Mouse (Mus musculus) hindbrain, embryonic 13.5 days (tissue): Measurements from ENCODE around the gene Sox5. TPM values are rescaled to one million over a fixed set of nuclear protein-coding genes. Genes with fewer than 3 reads are reported as not detected.

Experiments used
- ATAC-seq: fragments of 200-750 bp; cut with Nextera tagmentation; 2 replicates; pipeline ENCODE4 v1.8.0; 2017; ENCODE audit warnings: moderate TSS enrichment; ENCODE audit not compliant: low FRiP score
- H3K27ac ChIP-seq: fragments of 300-500 bp; sonication (generic); 2 replicates; pipeline ENCODE4 v1.5.1; 2015; ENCODE audit warnings: inconsistent platforms, mild to moderate bottlenecking, moderate library complexity
- H3K27me3 ChIP-seq: fragments of 300-500 bp; sonication (generic); 2 replicates; pipeline ENCODE4 v1.6.1; 2015; ENCODE audit warnings: mild to moderate bottlenecking, inconsistent platforms
- H3K36me3 ChIP-seq: fragments of 300-500 bp; sonication (generic); 2 replicates; pipeline ENCODE4 v1.6.1; 2015; ENCODE audit warnings: mild to moderate bottlenecking, inconsistent platforms
- H3K4me1 ChIP-seq: fragments of 300-500 bp; sonication (generic); replicated peaks from 2 replicates; pipeline ENCODE4 v1.6.1; 2015; ENCODE audit warnings: inconsistent platforms
- H3K4me2 ChIP-seq: fragments of 300-500 bp; sonication (generic); 2 replicates; pipeline ENCODE4 v1.6.1; 2015; ENCODE audit warnings: inconsistent platforms, mild to moderate bottlenecking, moderate library complexity
- H3K4me3 ChIP-seq: fragments of 300-500 bp; sonication (generic); 2 replicates; pipeline ENCODE4 v1.5.1; 2015; ENCODE audit warnings: mild to moderate bottlenecking, inconsistent platforms
- H3K9ac ChIP-seq: fragments of 300-500 bp; sonication (generic); 2 replicates; pipeline ENCODE4 v1.6.1; 2015; ENCODE audit warnings: mild to moderate bottlenecking, inconsistent platforms
- H3K9me3 ChIP-seq: fragments of 300-500 bp; sonication (generic); 2 replicates; pipeline ENCODE4 v1.6.1; 2016; ENCODE audit warnings: inconsistent platforms
- WGBS: fragments of 180-500 bp; shearing (Covaris S2); methylation state at CpG from one replicate; pipeline ENCODE4 v1.1.7; 2015; 5-methylcytosine and 5-hydroxymethylcytosine counted together
- polyA plus RNA-seq: library from polyadenylated mRNA; unstranded; fragments of >200 nt; fragmentation: Nextera tagmentation; extraction: Ambion mirVana; gene quantifications from 2 replicates; pipeline ENCODE4 v1.2.1, GENCODE M21; 2015

Sox5 gene
- polyA plus RNA-seq, 1 experiment from 2014 or later: 27.7 TPM

GRCm38 (mm10) chr6:144393151-144393550 is 388.6 kb downstream of the Sox5 start:
- Histone ChIP-seq H3K27ac (0 out of 2 replicates have a peak overlapping the region, but pooled peaks have one; percentile 1), H3K4me3 (no peak overlapping the region), H3K27me3 (peaks cover 17% of the 10 kb centered on the region; the same call in 1 of the 2 replicates), H3K36me3 (no peaks in the 10 kb centered on the region), H3K9ac (no peak overlapping the region), H3K4me1 (peaks cover 16% of the 10 kb centered on the region), H3K4me2 (no peak overlapping the region), H3K9me3 (no peaks in the 10 kb centered on the region)
- ATAC-seq: no peak
- 66% methylated on average over 6 of the region's 6 CpGs for WGBS

GRCm38 (mm10) chr6:144389333-144390054 is 392.3 kb downstream of the Sox5 start:
- H3K36me3 ChIP-seq: no peaks in the 10 kb centered on the region
- no peak for ATAC-seq
- 0 out of 2 replicates have a peak, but pooled peaks cover 4% of the 10 kb centered on the region for H3K27me3 ChIP-seq
- H3K4me1 ChIP-seq: peaks cover 5% of the 10 kb centered on the region; the same call in 1 of the 2 replicates
- 80% methylated on average over 14 of the region's 14 CpGs for WGBS
- H3K9me3 ChIP-seq: no peaks in the 10 kb centered on the region
- no peak overlapping the region for H3K4me3 ChIP-seq
- no peak overlapping the region for H3K27ac ChIP-seq
- H3K9ac ChIP-seq: no peak overlapping the region
- H3K4me2 ChIP-seq: no peak overlapping the region

GRCm38 (mm10) chr6:144387539-144388255 is 394.1 kb downstream of the Sox5 start:
- no peak overlapping the region for H3K9ac ChIP-seq
- 0 out of 2 replicates have a peak, but pooled peaks cover 4% of the 10 kb centered on the region for H3K27me3 ChIP-seq
- H3K9me3 ChIP-seq: no peaks in the 10 kb centered on the region
- H3K4me1 ChIP-seq: no peaks in the 10 kb centered on the region
- no peak overlapping the region for H3K27ac ChIP-seq
- H3K4me3 ChIP-seq: no peak overlapping the region
- no peaks in the 10 kb centered on the region for H3K36me3 ChIP-seq
- WGBS: 61% methylated on average over 17 of the region's 17 CpGs
- no peak for ATAC-seq
- no peak overlapping the region for H3K4me2 ChIP-seq

GRCm38 (mm10) chr6:144380641-144381040 is 401.1 kb downstream of the Sox5 start:
- H3K4me2 ChIP-seq: no peak overlapping the region
- no peak overlapping the region for H3K4me3 ChIP-seq
- no peaks in the 10 kb centered on the region for H3K27me3 ChIP-seq
- no peaks in the 10 kb centered on the region for H3K36me3 ChIP-seq
- no peak overlapping the region for H3K9ac ChIP-seq
- H3K9me3 ChIP-seq: no peaks in the 10 kb centered on the region
- peaks cover 5% of the 10 kb centered on the region for H3K4me1 ChIP-seq
- WGBS: 77% methylated on average over 6 of the region's 6 CpGs
- no peak for ATAC-seq
- no peak overlapping the region for H3K27ac ChIP-seq

- Histone ChIP-seq H3K4me2 (no peak overlapping the region), H3K9me3 (no peaks in the 10 kb centered on the region), H3K4me3 (no peak overlapping the region), H3K27me3 (no peaks in the 10 kb centered on the region), H3K27ac (no peak overlapping the region), H3K9ac (no peak overlapping the region), H3K4me1 (peaks cover 5% of the 10 kb centered on the region), H3K36me3 (no peaks in the 10 kb centered on the region)
- ATAC-seq: no peak
- 72% methylated on average over 15 of the region's 15 CpGs for WGBS
Measured at GRCm38 (mm10) chr6:144380171-144380570, 401.6 kb downstream of the Sox5 start.

GRCm38 (mm10) chr6:144374810-144375209 is 407.0 kb downstream of the Sox5 start:
- Histone ChIP-seq H3K4me1 (no peaks in the 10 kb centered on the region), H3K27ac (no peak overlapping the region), H3K4me3 (no peak overlapping the region), H3K36me3 (no peaks in the 10 kb centered on the region), H3K9ac (no peak overlapping the region), H3K9me3 (no peaks in the 10 kb centered on the region), H3K27me3 (no peaks in the 10 kb centered on the region), H3K4me2 (no peak overlapping the region)
- ATAC-seq: no peak
- WGBS: 91% methylated on average over 11 of the region's 11 CpGs

- no peak overlapping the region for H3K4me3 ChIP-seq
- no peak overlapping the region for H3K9ac ChIP-seq
- H3K27ac ChIP-seq: no peak overlapping the region
- H3K9me3 ChIP-seq: no peaks in the 10 kb centered on the region
- WGBS: 57% methylated on average over 10 of the region's 10 CpGs
- H3K4me2 ChIP-seq: no peak overlapping the region
- peaks cover 12% of the 10 kb centered on the region for H3K4me1 ChIP-seq
- H3K36me3 ChIP-seq: no peaks in the 10 kb centered on the region
- ATAC-seq: no peak
- peaks cover 4% of the 10 kb centered on the region; the same call in 1 of the 2 replicates for H3K27me3 ChIP-seq
Measured at GRCm38 (mm10) chr6:144370699-144371098, 411.1 kb downstream of the Sox5 start.

- peaks cover 12% of the 10 kb centered on the region for H3K4me1 ChIP-seq
- H3K27ac ChIP-seq: no peak overlapping the region
- H3K4me2 ChIP-seq: no peak overlapping the region
- H3K4me3 ChIP-seq: no peak overlapping the region
- H3K9me3 ChIP-seq: 0 out of 2 replicates have a peak, but pooled peaks cover 3% of the 10 kb centered on the region
- peaks cover 34% of the 10 kb centered on the region for H3K27me3 ChIP-seq
- H3K9ac ChIP-seq: no peak overlapping the region
- WGBS: 51% methylated on average over 11 of the region's 11 CpGs
- H3K36me3 ChIP-seq: no peaks in the 10 kb centered on the region
- ATAC-seq: peak; percentile 83
Measured at GRCm38 (mm10) chr6:144367626-144368077, 414.1 kb downstream of the Sox5 start.

GRCm38 (mm10) chr6:144361267-144362038 is 420.3 kb downstream of the Sox5 start:
- WGBS: 8% methylated on average over 5 of the region's 5 CpGs
- Histone ChIP-seq H3K27ac (no peak overlapping the region), H3K4me1 (peaks cover 12% of the 10 kb centered on the region), H3K4me2 (no peak overlapping the region), H3K27me3 (peaks cover 51% of the 10 kb centered on the region), H3K9ac (no peak overlapping the region), H3K9me3 (0 out of 2 replicates have a peak, but pooled peaks cover 3% of the 10 kb centered on the region), H3K4me3 (no peak overlapping the region), H3K36me3 (no peaks in the 10 kb centered on the region)
- no peak for ATAC-seq

GRCm38 (mm10) chr6:144357081-144357480 is 424.7 kb downstream of the Sox5 start:
- Histone ChIP-seq H3K9me3 (no peaks in the 10 kb centered on the region), H3K9ac (no peak overlapping the region), H3K4me3 (no peak overlapping the region), H3K4me1 (peaks cover 11% of the 10 kb centered on the region), H3K27me3 (peaks cover 24% of the 10 kb centered on the region), H3K4me2 (no peak overlapping the region), H3K27ac (no peak overlapping the region), H3K36me3 (no peaks in the 10 kb centered on the region)
- ATAC-seq: no peak
- 96% methylated on average over 4 of the region's 4 CpGs for WGBS

GRCm38 (mm10) chr6:144351049-144351448 is 430.7 kb downstream of the Sox5 start:
- no peak overlapping the region for H3K9ac ChIP-seq
- H3K36me3 ChIP-seq: no peaks in the 10 kb centered on the region
- H3K9me3 ChIP-seq: no peaks in the 10 kb centered on the region
- no peak overlapping the region for H3K4me3 ChIP-seq
- 0 out of 2 replicates have a peak, but pooled peaks cover 6% of the 10 kb centered on the region for H3K27me3 ChIP-seq
- ATAC-seq: no peak
- 92% methylated on average over 6 of the region's 6 CpGs for WGBS
- H3K4me2 ChIP-seq: no peak overlapping the region
- H3K4me1 ChIP-seq: no peaks in the 10 kb centered on the region
- no peak overlapping the region for H3K27ac ChIP-seq

- no peak overlapping the region for H3K4me3 ChIP-seq
- WGBS: 68% methylated on average over 11 of the region's 11 CpGs
- ATAC-seq: no peak
- H3K27me3 ChIP-seq: no peaks in the 10 kb centered on the region
- H3K9me3 ChIP-seq: peaks cover 3% of the 10 kb centered on the region; the same call in 1 of the 2 replicates
- H3K36me3 ChIP-seq: no peaks in the 10 kb centered on the region
- H3K4me1 ChIP-seq: peaks cover under 1% of the 10 kb centered on the region; the same call in 1 of the 2 replicates
- H3K9ac ChIP-seq: no peak overlapping the region
- H3K4me2 ChIP-seq: no peak overlapping the region
- H3K27ac ChIP-seq: no peak overlapping the region
Measured at GRCm38 (mm10) chr6:144343338-144343737, 438.4 kb downstream of the Sox5 start.
